Mouse (Mus musculus): Measurements from ENCODE around the gene Klra7.
"Not testable (repeated sequence)": the region's sequence is repeated elsewhere in the genome, so short reads cannot be mapped to it uniquely, and the experiment has no call there.

Klra7 gene

DNA sequence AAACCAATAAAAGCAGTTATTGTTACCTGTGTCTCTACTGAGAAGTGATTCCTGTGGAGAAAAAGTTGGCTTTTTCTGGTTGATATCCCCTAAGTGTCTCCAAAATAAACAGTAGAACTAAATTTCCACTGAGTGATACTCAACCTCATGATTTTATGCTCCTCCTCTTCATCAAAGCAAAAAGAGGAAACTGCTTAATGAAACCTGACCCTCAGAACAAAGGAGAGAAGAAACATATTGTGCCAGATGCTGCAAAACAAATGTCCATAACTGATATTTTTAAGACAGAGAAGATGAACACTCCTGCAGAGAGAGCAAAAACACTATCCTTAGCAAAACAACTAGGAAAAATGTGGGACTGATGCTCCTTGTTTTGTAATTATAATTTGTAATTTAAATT, at the start of gene Klra7:
Gene Klra7, minus strand, starts transcription at position 101 of the 400 bp plus-strand sequence.
- DNase-seq = no peak

GRCm38 (mm10) chr6:130281828-130282227, 48.7 kb upstream of the Klra7 start, which contains the start of gene Klra10:
TSS of gene Klra10 (minus strand) at chr6:130281928.
- not testable (repeated sequence) for DNase-seq

DNA sequence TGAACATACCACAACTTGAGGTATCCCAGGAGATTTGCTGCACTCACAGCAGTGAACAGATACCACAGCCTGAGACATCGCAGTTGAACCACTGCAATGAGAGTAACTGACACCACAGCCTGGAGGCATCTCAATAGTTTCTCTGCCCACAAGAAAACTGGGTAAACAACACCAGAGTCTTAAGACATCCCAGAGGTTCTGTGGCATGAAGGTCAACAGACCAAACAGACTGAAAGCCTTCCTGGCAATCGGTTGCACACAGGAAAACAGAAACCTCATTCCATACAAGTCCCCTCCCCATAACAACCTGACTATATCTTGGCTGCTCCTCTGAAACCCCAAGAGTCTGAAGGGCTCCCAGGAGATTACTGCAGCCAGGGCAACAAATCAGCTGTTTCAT, 22.2 kb upstream of the Klra7 start:
- DNase-seq = no peak

DNA sequence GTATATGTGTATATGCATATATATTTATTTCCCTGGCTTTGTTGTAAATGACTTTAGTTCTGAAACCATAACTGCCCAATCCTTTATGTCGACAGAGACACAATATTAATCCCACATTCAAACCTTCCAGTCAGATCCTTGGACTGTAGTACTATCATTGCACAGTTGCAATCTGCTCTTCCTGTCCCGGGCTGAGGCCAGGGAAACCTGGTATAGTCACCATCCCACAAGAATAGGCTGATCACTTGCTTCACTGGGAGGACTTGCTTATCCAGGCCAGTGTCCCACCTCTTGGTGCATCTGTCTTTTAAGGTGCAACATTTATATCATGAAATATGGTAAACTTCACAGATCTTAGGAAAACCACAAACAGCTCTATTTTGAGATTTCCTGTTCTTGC, 4.4 kb upstream of the Klra7 start:
- DNase-seq = no peak

- DNase-seq = no peak
These were observed 3.5 kb upstream of the Klra7 start for GRCm38 (mm10) chr6:130236635-130237034.

GRCm38 (mm10) chr6:130197453-130197852, 35.7 kb downstream of the Klra7 start:
- DNase-seq = not testable (repeated sequence)

- DNase-seq = not testable (repeated sequence)
These were observed 40.1 kb downstream of the Klra7 start, which contains the start of gene Klra9 for GRCm38 (mm10) chr6:130193012-130193411. TSS of gene Klra9 (minus strand) at chr6:130193112.

Measured in lung, adult 18-20 months (tissue).